Mouse (Mus musculus) adipose tissue, adult 10 weeks (tissue): ENCODE measurements around the gene Olfr1193. TPM values are rescaled to one million over a fixed set of nuclear protein-coding genes. Genes with fewer than 3 reads are reported as not detected.

ENCODE experiments used
- polyA plus RNA-seq: library from polyadenylated mRNA; stranded (reverse); fragments of 350-450 nt; fragmentation: Illumina TruSeq; extraction: RNeasy Lipid Tissue Mini Kit (QIAGEN cat#74804); gene quantifications from one replicate; pipeline ENCODE4 v1.2.3, GENCODE M21; 2014; ENCODE audit warnings: low read depth, low replicate concordance

Gene Olfr1193
- not detected for polyA plus RNA-seq

GRCm38 (mm10) chr2:88675328-88675727, at the start of gene Olfr1193:
Gene Olfr1193, plus strand, starts transcription at chr2:88675628.

DNA sequence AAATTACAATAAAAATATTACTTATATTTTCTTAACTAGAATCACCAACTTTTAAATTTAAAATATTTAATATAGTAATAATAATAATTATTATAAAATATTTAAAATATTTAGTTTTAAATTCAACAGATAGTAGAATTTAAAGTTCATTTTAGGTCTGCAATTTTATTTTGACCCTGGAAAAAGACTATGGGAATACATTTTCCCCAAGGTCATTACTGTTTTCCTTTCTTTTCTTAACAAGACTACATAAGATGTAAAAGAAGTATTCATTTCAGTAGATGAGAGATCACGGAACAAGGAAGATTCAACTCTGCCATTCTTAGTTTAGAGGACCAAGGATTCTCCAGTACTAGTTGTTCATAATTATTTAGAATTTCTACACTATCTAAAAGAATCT, 35.2 kb upstream of the Olfr1193 start, which contains the start of gene Olfr1191-ps1:
TSS of gene Olfr1191-ps1 (plus strand) at position 301 of the 400 bp plus-strand sequence.

DNA sequence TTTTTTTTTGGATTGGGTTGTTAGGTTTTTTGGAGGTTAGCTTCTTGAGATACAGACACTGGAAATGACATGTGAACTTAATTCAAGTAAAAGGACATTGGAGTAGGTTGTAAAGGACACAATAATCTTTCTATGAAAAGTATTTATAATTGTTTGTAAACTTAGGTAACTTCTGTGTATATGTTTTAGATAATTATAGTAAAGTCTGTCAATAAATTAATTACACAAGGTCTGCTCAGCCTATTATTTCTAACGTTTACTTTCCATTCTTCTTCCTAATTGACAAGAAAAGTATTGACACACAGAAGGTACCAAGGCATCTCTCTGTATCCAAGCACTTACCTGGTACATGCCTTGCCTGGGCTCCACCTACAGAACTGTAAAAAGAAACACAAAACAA, 27.2 kb upstream of the Olfr1193 start, which contains the start of gene Olfr1192-ps1:
TSS of gene Olfr1192-ps1 (plus strand) at position 301 of the 400 bp plus-strand sequence.

GRCm38 (mm10) chr2:88689087-88689486, 13.7 kb downstream of the Olfr1193 start, which contains the start of gene Olfr1195:
Gene Olfr1195, minus strand, starts transcription at chr2:88689187.

GRCm38 (mm10) chr2:88704497-88704896, 29.1 kb downstream of the Olfr1193 start, which contains the start of gene Olfr1196:
Gene Olfr1196, minus strand, starts transcription at chr2:88704597.

Other genes with a start within 250 kb of the Olfr1193 start
- gene Olfr1181, start 249.5 kb upstream of the Olfr1193 start, polyA plus RNA-seq: not detected
- not detected for gene Gm13757, start 226.5 kb upstream of the Olfr1193 start, polyA plus RNA-seq
- not detected for gene Olfr1183, start 220.8 kb upstream of the Olfr1193 start, polyA plus RNA-seq
- gene Olfr1184, start 192.0 kb upstream of the Olfr1193 start, polyA plus RNA-seq: not detected
- not detected for gene Olfr1185-ps1, start 182.3 kb upstream of the Olfr1193 start, polyA plus RNA-seq
- not detected for gene Olfr1186, start 157.1 kb upstream of the Olfr1193 start, polyA plus RNA-seq
- gene Olfr1188, start 118.7 kb upstream of the Olfr1193 start, polyA plus RNA-seq: not detected
- gene Olfr1189, start 89.2 kb upstream of the Olfr1193 start, polyA plus RNA-seq: not detected
- gene Olfr1191-ps1, start 35.1 kb upstream of the Olfr1193 start, polyA plus RNA-seq: not detected
- gene Olfr1192-ps1, start 27.1 kb upstream of the Olfr1193 start, polyA plus RNA-seq: not detected
- gene Olfr1195, start 13.6 kb downstream of the Olfr1193 start, polyA plus RNA-seq: not detected
- gene Olfr1196, start 29.0 kb downstream of the Olfr1193 start, polyA plus RNA-seq: not detected
- not detected for gene Olfr1197, start 56.7 kb downstream of the Olfr1193 start, polyA plus RNA-seq
- gene Olfr1198, start 75.7 kb downstream of the Olfr1193 start, polyA plus RNA-seq: not detected
- gene Olfr1199, start 84.8 kb downstream of the Olfr1193 start, polyA plus RNA-seq: not detected
- gene Olfr1200, start 94.9 kb downstream of the Olfr1193 start, polyA plus RNA-seq: not detected
- not detected for gene Olfr1201, start 117.4 kb downstream of the Olfr1193 start, polyA plus RNA-seq
- gene Olfr1202, start 138.9 kb downstream of the Olfr1193 start, polyA plus RNA-seq: not detected
- not detected for gene Olfr1205, start 154.1 kb downstream of the Olfr1193 start, polyA plus RNA-seq
- not detected for gene Olfr1204, start 173.7 kb downstream of the Olfr1193 start, polyA plus RNA-seq
- gene Olfr1206, start 187.6 kb downstream of the Olfr1193 start, polyA plus RNA-seq: not detected
- not detected for gene Olfr1208, start 226.7 kb downstream of the Olfr1193 start, polyA plus RNA-seq
- not detected for gene Olfr1209, start 239.5 kb downstream of the Olfr1193 start, polyA plus RNA-seq